Mouse (Mus musculus) frontal cortex, postnatal 25 days (tissue): Measurements from ENCODE around the gene Vps16.

Source experiments
- DNase-seq, 2 experiments: peaks; one replicate each; pipeline ENCODE4 v3.0.0; 2022; ENCODE audit warnings: low spot score in 2 of 2

The Vps16 gene

DNA sequence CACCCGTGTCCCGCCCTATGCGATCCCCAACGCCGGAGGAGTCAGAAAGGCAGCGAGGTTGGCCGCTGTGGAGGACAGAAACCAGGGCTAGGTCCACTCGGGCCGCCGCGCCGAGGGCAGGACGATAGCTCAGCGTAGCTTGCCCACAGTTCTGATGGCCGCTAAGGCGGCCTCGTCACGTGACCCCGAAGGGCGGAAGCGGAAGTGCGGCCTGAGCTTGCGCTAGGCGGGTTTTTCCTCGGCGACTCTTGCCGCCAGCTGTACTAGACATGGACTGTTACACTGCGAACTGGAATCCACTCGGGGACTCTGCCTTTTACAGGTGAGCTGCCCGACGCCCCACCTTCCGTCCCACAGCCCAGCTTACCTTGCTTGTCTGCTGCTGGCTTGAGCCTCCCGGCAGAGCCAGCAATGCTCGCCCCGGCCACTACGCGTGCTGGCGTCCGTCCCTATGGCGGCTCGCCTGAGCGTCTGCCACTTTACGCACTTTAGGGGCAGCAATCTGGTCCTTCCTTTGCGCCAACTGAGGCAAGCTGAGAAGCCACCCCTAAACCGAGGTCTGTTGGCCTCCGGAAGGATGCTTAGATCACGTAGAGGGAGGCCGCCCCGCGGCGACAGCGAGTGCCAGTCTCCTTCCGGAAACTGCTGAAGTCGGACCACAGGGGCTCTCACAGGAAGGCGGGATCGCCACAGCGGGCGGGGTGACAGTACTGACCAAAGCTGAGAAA is at the start of gene Vps16, which contains the start of gene Pced1a:
Vps16 (plus strand) TSS at position 214 of the 728 bp plus-strand sequence.
Pced1a (minus strand) TSS at position 576 of the 728 bp plus-strand sequence.
- DNase-seq = peak; percentile 84 to 85

DNA sequence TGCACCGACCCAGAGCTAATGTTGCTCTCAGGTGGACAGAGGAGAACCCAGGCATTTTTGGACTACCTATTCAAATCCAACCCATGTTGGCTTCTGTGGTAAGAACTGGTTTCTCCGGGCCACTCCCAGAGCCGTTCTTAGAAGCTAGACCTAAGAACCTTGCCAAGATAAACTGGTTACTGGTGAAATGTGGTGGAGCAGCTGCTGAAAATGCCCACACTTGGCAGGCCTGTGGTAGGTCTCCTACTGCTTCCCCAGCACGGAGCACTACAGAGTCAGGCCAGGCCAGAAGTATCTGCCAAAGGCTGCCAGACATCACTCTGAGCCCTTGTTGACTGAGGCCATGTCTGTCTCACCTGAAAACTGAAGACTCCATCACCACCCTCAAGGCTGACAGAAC is 49.2 kb upstream of the Vps16 start:
- no peak for DNase-seq

DNA sequence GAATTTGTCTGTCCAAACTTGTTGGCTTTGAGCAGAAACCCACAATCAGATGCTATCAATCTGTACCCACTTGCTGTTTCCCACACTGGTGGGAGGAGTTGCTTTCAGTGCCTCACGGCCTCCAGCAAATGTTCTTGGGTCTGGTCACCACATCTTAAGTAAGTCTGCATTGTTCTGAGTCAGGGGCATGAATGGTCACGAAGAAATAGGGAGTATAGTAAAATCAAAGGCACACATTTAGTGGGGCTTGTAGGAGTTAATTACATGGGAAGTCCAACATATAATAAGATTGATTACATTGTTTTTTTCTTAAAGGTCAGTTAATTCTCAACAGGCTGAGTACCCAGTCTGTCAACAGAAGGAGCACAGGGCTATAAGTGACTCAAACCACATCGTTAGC is 40.9 kb upstream of the Vps16 start:
- no peak for DNase-seq

DNA sequence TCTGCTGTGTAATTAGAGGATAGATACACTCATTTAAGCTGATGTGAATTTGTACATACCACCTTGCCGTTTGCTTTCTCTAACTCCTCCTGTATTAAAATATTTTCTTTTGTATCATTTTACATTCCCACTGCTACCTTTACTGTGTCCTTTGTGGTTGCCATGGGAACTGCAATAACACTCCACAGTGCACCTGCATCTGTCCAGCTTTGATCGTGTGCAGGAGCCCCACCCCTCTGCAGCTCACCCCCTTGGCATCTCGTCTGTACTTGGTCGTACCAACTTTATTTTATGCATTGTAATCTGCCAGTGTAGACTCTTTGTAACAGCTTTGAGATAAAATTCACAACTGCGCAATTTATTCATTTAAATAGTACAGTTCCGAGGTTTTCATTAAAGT is 40.2 kb upstream of the Vps16 start:
- no peak for DNase-seq

DNA sequence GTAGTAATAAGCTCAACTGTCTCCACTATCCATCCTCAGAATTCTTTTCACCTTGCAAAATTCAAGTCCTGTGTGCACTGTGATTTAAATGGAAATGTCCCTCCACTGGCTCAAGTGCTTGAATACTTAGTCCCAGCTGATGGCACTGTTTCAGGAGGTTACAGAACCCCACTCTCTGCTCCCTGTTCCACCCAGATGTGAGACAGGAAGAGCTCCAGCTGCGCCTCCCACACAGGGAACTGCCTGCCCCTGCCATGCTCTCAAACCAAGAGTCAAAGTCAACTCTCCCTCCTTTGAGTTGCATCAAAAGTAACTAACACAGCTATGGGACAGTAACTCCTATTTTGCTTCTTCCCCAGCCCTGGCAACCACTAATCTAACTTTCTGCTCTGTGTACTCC is 37.9 kb upstream of the Vps16 start:
- no peak for DNase-seq

DNA sequence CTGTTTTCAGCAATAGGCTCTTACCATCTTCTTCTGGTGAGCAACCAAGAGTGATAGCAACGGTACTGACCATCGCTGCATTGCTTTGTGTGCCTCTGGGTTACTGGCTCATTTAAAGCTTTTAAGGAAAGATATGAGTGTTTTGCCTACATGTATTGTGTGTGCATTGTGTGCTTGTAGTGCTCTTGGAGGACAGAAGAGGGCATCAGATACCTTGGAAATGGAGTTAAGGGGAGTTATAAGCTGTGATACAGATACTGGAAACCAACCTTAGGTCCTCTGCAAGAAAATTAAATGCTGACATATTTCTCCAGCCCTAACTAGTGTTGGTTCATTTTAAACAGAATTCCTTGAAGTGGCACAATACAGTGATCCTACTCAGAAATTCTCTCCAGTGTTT is 35.3 kb upstream of the Vps16 start:
- DNase-seq = no peak

DNA sequence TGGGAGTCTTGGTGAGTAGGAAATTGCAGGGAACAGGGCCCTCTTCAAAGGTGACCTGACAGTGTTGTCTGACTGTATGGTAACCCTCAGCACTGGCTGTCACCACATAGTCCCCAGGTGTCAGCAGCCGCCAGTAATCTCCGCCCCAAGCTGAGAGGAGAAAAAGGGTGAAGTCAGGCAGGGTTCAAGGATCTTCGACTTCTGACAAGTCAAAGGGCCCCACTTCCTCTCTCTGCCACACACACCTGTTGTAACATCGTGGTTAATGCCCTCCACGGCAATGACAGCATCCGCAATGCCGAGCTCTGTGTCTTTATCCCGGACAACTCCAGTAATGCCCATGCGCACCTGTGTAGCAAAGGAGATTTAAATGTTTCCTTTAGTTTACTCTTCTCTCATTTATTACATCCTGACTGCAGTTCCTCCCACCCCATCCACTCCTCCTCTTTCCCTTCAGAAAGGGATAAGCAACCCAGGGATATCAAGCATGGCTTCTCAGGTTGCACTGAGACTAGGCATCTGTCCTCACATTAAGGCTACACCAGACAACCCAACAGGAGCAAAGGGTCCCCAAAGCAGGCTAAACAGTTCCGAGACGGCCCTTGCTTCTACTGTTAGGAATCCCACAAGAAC is 33.0 kb upstream of the Vps16 start:
- no peak for DNase-seq

DNA sequence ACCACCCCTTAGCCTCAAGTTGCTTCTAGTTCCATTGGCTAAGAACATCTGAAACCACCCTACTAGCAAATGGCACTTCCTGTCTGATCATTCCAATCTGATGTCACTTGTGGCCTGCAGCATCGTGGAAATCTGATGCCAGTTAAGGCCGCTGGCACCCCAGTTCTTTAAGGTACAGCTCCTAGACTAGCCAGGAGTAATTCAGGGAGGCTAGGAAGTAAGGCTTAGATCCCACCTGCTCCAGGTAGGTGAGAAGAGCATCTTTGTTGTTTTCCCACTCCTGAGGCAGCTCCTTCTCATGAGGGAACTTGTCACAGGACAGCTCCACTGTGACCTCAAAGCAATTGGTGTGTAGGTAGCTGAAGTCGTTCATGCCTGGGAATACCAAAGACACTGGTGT is 31.3 kb upstream of the Vps16 start:
- DNase-seq = no peak

DNA sequence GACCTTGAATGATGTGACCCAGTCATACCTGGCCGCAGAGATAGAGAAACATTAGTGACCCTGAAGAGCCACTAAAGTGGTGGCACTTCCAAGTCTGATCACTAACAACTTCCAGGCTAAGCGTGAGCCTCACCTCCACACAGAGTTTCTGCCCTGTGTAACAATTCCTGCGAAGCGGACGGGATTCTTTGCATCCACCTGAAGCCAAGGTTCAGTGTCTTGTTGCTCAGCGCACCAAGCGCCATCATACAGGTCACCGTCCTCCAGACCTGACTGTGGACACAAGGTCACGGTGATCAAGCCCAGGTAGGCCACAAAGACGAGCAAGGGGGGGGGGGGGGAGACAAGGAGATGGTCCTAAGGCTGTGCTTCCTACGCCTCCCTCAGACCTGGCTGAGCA is 28.4 kb upstream of the Vps16 start:
- DNase-seq = no peak

DNA sequence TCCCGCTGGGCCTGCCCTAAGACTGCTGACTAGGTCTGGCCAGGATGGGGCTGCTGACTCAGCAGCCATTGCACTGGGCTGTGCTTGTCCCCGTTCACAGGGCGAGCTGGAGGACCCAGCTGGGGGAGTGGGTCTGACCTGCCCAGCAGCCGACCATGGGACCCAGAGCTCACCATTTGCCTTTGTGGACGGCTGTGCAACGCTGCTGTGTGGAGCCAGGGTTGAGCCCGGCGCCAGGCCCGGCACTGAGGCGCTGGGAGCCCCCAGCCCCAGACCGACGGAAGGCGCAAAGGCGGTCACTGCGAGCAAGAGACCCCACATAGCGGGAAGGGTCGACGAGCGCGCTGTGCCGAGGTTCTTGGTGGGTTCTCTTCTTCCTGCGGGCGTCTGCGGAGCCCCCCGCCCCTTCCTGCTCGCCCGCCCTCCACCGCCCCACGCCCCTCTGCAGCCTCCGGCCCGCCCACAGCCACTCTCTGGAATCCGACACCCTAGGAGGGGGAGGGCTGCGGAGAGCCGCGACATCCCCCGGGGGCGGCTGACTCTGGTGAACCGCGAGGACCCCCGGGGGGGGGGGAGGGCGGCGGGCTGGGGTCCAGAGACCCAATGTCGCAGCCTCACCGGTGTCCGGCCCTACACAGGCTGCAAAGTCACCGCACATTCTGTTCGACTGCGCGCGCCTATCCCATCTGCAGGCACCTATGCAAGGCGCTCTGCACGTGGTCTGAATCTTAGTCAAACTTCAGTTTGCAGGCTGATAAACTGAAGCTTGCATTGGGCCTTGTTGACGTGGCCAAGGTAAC is 26.8 kb upstream of the Vps16 start, which contains the start of gene Cpxm1:
Cpxm1 (minus strand) TSS at position 389 of the 800 bp plus-strand sequence.
- DNase-seq = no peak

DNA sequence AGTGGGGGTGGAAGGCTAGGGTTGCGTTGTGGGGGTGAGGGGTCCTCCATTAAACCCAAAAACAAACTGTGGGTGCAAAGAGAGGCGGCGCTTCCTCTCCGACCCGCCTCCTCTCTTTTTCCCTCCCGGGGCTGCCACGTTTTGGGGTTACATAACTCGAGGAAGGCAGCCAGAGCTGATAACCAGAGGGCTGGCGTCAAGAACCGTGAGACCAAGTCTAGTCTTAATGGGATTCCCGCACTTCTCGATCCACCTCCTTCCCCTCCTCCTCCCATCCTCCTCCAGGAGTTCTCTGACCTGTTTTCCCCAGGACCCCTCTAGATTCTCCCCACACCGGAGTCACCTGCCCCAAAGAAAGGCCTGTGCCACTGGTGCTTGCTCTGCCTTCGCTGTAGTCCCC is 26.0 kb upstream of the Vps16 start:
- no peak for DNase-seq

DNA sequence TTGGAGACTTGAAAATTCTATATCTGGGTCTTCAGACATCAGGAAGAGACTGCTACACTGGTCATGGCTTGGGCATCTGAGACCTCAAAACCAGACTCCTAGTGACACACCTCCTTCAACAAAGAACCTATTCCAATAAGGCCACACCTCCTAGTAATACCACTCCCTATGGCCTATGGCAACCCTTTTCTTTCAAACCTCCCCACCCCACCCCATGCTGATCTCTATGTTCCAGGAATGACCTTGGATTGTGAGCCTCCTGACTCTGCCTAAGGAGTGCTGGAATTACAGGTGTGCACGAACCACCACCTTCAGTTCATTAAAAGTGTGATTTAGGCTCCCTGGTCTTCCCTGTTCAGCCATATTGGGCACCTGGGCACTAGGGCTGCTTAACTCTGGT is 24.1 kb upstream of the Vps16 start:
- DNase-seq = no peak

DNA sequence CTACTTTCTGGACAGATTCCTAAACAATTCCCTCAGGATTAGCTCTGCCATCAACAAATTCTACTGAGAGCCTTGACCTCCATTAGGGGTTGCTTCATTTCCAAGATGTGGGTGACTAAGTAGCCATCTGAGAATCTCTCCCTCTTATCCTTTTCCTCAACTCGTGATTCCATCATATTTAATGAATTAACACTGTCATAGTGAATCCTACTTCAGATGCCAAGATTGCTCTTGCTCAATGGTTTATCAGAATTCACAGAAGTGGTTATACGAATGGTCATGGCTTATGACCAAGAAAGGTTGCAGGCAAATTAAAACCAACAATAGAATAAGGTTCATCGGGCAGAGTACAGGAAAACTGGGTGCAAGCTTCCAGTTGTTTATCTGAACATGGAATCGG is 22.2 kb upstream of the Vps16 start:
- DNase-seq = no peak

DNA sequence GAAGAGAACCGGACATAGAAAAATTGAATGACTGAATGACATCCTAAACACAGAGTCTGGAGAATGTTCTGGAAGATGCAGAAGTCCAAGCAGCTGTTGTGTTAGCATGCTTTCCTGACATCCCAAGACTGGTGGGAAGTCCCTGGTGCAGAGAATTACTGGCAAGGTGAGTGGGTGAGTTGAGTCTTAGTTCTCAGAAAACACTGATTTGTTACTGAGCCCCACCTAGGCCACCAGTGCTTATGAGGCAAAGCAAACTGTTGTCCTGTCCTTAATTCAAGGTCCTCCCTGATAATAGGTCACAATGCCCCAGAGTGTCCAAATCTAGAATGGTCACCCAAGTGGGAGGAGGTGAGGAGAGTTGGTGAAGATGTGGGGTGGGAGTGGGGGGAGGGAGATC is 19.2 kb upstream of the Vps16 start, which contains the start of the genes Gm28372 and 1700020A23Rik:
Gm28372 (plus strand) TSS at position 301 of the 400 bp plus-strand sequence.
1700020A23Rik (plus strand) TSS at position 321 of the 400 bp plus-strand sequence.
- no peak for DNase-seq

DNA sequence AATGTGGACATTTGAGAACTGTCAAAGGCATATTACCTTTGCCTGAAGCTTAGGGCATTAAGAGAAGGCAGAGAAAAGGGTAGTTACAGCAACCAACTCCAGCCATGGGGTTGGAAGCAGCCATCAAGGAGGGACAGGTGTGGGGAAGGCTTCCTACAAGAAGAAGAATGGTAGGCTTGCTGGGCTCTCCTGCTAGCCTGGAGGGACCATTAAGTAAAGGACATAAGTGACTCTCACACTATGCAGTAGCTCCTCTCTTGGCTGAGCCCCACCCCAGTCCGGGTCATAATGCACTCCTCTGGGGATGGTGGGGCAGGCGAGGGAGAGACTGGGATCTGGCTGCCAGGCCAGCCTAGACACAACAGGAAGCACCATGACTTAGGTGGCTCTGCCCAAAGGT is 18.0 kb upstream of the Vps16 start, which contains the start of gene Tmem239:
Tmem239 (plus strand) TSS at position 301 of the 400 bp plus-strand sequence.
- no peak for DNase-seq

DNA sequence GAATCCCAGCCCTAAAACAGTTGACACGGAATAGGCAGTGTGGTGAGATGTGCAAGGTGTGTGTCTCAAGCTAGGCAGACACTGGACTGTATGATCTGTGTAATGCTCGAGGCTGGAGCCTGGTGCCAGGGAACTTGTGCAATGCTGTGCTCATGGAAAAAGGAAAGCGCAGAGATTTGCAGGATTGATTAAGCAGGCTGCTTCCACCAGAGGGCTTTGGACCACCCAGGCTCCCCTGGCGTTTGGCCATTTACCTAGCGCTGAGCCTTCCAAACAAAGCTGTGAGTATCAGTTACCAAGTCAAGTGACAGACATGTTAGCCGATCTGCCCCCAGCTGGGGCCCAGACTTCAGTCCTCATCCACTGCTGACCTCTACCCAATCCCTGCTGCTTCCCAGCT is 15.9 kb upstream of the Vps16 start:
- no peak for DNase-seq

DNA sequence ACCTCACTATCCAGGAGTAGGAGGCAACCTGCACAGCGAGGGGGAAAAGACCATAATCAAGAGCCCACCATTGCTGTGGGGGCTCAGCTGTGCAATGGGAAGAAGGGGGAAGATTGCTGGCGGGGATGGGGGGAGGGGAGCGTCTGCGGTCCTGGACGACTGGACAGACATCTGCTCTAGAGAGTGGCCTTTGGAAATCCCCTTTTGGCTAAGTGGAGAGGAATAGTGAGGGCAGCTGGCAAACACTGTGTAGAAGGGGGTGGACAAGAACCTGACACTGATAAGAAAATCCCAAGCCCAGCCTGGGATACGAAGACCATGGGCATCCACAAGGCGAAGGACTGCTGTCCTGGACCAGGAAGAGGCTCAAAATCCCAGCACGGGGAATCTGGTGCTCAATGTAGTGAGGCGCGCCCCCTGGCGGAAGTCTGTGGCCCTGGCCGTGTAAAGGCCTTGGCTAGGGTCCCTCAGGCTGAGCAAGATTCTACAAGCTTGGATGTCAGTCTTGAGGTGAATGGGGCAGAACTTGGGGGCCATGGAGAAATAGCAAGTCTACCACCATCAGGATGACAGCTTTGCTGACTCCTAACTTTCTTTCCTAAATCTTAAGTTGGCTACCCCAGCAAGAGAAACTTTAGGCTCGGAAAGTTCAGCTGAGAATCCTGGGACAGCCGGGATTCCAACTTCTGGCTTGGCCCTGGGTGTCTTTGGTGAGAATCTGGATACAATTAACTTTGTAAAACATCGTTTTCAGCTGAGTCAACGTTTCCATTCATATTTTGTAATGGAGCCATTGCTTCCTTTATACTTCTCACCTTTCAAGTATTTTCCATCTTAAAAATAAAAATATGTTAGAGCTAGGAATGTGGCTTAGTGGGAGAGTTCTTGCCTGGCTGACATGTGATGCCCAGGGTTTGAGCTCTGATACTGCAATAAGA is 12.3 kb upstream of the Vps16 start:
- peak; percentile 75 to 80 for DNase-seq

DNA sequence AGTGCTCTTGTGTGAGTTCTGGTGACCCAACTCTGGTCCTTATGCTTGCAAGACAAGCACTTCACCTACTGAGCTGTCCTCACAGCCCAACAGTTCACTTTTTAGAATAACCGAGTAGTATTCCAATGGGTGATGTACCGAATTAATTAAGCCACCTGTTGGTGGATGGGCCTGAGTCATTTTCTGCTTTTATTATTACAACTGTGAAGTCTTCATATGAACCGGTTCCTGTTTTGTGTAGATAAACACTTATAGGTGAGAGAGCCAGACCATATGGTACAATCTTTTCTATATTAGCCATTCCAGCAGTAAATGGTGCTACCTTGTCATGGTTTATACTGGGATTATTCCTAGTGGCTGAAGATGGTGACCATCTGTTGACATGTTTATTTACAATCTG is 11.4 kb upstream of the Vps16 start:
- DNase-seq = no peak

DNA sequence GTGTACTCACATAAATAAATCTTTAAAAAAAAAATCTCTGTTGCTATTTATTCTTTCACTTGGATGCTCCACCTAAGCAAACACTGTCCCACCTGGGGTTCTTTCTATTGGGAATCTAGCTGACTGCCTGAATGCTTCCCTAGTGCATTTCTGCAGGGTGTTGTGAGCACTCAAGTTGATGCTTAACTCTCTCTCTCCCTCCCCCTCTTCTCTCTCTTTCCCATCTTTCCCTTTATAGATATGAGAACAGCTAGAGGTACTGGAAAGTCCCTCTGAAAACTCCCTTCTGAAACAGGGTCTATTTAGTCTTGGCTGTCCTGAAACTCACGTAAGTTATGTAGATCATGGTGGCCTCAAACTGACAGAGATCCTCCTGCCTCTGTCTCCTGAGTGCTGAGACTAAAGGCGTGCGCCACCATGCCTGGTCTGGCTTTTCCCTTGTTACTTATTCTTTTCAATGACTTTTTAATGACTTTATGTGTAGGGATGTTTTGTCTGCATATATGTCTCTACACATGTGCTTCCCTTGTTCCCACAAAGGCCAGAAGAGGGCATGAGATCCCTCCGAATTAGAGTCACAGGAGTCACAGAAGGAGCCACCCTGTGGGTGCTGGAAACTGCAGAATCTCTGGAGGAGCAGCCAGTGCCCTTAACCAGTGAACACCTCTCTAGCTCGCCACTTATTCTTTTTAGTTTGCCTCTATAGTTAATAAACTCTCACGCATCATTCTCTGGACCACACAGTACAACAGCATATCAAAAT is 9.9 kb upstream of the Vps16 start:
- no peak for DNase-seq
